Mouse (Mus musculus) hindbrain, embryonic 10.5 days (tissue): ENCODE results near the gene Pam. TPM values are rescaled to one million over a fixed set of nuclear protein-coding genes. Genes with fewer than 3 reads are reported as not detected.
A peak's percentile ranks its signal among the peaks of the same experiment; 100 is the strongest.

Source experiments
- DNase-seq: peaks from one replicate; pipeline ENCODE4 v3.0.0-alpha.2; 2017; ENCODE audit warnings: low spot score
- H3K27ac ChIP-seq: fragments of 300-500 bp; sonication (generic); 2 replicates; pipeline ENCODE4 v1.5.1; 2016; ENCODE audit warnings: mild to moderate bottlenecking, moderate library complexity
- H3K27me3 ChIP-seq: fragments of 300-500 bp; sonication (generic); 2 replicates; pipeline ENCODE4 v1.6.1; 2016; ENCODE audit warnings: mild to moderate bottlenecking; ENCODE audit not compliant: poor library complexity, insufficient read depth, severe bottlenecking
- H3K36me3 ChIP-seq: fragments of 300-500 bp; sonication (generic); 2 replicates; pipeline ENCODE4 v1.6.1; 2016; ENCODE audit warnings: mild to moderate bottlenecking, moderate library complexity
- H3K4me1 ChIP-seq: fragments of 300-500 bp; sonication (generic); replicated peaks from 2 replicates; pipeline ENCODE4 v1.6.1; 2016; ENCODE audit warnings: mild to moderate bottlenecking
- H3K4me3 ChIP-seq: fragments of 300-500 bp; sonication (generic); 2 replicates; pipeline ENCODE4 v1.5.1; 2016; ENCODE audit warnings: mild to moderate bottlenecking, moderate library complexity
- H3K9me3 ChIP-seq: fragments of 300-500 bp; sonication (generic); 2 replicates; pipeline ENCODE4 v1.6.1; 2016; ENCODE audit warnings: mild to moderate bottlenecking, moderate library complexity
- WGBS: fragments of 180-500 bp; shearing (Covaris S2); methylation state at CpG from one replicate; pipeline ENCODE4 v1.1.7; 2016; 5-methylcytosine and 5-hydroxymethylcytosine counted together
- polyA plus RNA-seq: library from polyadenylated mRNA; unstranded; fragments of >200 nt; fragmentation: Nextera tagmentation; extraction: Ambion mirVana; gene quantifications from 2 replicates; pipeline ENCODE4 v1.2.1, GENCODE M21; 2016

Pam gene
- polyA plus RNA-seq, 1 experiment from 2014 or later = 16.5 TPM

DNA sequence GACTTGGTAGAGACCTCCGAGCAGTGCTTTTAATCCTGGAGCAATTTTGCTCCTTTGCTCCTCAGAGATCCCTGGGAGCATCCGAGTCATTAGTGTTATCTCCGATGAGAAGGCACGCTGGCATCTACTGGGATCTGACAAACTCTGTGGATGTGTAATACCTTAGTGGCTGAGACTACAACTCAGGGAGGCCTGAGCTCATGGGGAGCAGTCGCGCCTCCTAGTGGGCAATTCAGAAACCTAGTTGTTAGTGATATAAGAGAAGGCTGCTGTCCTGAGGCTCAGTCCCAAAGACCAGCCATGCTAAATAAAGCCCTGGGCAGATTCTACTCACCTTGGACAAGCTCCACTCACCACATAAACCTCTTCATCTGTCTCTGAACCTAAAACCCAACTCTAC, 23.4 kb downstream of the Pam start:
- DNase-seq = peak; percentile 30
- H3K9me3 ChIP-seq = no peaks in the 10 kb centered on the region
- WGBS = 58% methylated on average over 6 of the region's 6 CpGs

DNA sequence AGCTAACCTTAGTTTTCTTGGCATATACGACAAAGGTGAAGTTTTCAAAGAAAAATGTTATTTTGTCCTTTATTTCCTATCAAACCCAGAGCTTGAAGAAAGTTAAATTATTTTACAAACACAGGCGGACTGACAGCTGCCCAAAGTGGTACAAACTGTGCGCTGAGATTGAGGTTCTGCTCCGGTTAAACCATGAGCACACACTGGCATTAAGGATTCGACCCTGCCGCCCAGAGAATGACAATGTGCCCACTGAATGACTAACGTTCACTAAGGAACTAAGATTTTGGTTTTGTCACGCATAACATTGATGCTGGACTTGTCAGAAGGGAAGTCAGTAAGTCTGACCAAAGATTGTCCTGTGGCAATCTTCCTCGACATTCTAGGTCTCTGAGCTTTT, 24.0 kb downstream of the Pam start:
- WGBS = 90% methylated on average over 9 of the region's 9 CpGs
- Histone ChIP-seq H3K27ac (no peak overlapping the region), H3K27me3 (no peaks in the 10 kb centered on the region), H3K4me1 (peaks cover 11% of the 10 kb centered on the region), H3K9me3 (no peaks in the 10 kb centered on the region), H3K4me3 (no peak overlapping the region), H3K36me3 (no peaks in the 10 kb centered on the region)
- no peak for DNase-seq

More for the DNA sequence above, 23.4 kb downstream of the Pam start:
- Histone ChIP-seq H3K4me3 (no peak overlapping the region), H3K4me1 (peaks cover 11% of the 10 kb centered on the region), H3K36me3 (no peaks in the 10 kb centered on the region), H3K27me3 (no peaks in the 10 kb centered on the region), H3K27ac (no peak overlapping the region)

DNA sequence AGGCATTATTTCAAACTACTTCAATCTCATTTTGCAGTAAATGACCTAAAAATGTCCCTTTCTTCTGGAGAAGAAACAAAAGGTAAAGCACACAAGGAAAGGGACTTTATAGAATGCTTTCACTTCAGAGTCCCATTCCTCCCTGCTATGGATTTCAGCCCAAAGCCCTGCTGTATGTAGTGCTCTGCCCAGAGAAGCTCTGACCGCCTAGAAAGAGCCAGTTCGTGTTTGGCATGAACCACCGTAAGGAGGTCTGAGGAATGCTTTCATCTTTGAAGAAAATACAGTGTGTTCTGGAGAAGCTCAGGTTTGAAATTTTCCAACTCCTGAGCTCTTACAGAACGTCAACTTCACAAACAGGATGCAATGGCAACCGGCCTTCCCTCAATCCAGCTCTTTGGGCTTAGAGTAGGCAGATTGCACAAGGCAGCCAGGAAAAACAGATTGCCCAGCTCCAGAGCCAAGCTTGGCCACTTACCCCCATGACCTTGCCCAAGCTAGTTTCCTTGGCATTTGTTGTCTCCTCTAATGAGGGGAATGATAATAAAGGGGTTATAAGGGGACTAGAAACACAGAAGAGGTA, 24.6 kb downstream of the Pam start:
- DNase-seq = no peak
- Histone ChIP-seq H3K9me3 (no peaks in the 10 kb centered on the region), H3K36me3 (no peaks in the 10 kb centered on the region), H3K27me3 (no peaks in the 10 kb centered on the region), H3K4me1 (peaks cover 11% of the 10 kb centered on the region), H3K27ac (no peak overlapping the region), H3K4me3 (no peak overlapping the region)
- 83% methylated on average over 5 of the region's 5 CpGs for WGBS

DNA sequence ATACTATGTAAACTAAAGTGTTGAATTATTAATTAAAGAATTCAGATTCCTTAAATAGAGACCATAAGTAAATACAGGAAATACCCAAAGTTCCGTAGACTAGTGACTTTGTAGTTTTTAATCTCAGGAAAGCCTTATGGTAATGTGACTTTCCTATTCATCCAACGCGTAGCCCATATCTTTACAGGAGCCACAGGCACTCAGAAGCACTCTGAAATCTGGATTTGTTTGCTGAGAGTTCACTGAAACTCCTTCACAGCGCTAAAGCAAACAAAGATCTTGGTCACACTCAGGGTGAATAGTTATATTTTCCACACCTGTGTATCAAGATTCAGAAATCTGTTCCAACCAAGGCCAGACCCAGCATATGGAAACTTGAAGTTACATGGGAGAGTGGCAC, 27.3 kb downstream of the Pam start:
- Histone ChIP-seq H3K27me3 (no peaks in the 10 kb centered on the region), H3K9me3 (no peaks in the 10 kb centered on the region), H3K36me3 (no peaks in the 10 kb centered on the region), H3K4me3 (no peak overlapping the region), H3K4me1 (peaks cover 4% of the 10 kb centered on the region), H3K27ac (no peak overlapping the region)
- no peak for DNase-seq
- 96% methylated on average over 4 of the region's 4 CpGs for WGBS

DNA sequence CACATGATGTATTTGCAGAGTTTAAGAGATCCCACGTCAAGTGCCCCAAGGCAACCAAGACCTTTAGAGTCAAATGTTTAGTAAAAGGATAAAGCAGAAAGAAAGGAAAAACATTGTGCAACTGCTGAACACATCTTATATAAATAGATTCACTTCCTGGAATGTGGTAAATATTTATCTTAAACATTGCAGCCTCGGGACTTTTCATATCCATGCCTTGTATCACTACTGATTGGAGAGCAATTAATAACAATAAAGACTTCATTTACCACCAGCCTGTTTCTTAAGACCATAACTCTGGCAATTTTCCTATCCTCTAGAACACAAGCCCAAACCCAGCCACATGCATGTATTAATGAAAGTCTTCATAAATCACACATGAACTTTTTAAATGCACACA, 33.4 kb downstream of the Pam start:
- H3K9me3 ChIP-seq = no peaks in the 10 kb centered on the region
- peaks cover 19% of the 10 kb centered on the region; the same call in 1 of the 2 replicates for H3K4me1 ChIP-seq
- no peaks in the 10 kb centered on the region for H3K36me3 ChIP-seq
- no peak for DNase-seq
- no peaks in the 10 kb centered on the region for H3K27me3 ChIP-seq
- H3K27ac ChIP-seq = no peak overlapping the region
- H3K4me3 ChIP-seq = no peak overlapping the region
- WGBS = 68% methylated on average over 2 of the region's 2 CpGs

DNA sequence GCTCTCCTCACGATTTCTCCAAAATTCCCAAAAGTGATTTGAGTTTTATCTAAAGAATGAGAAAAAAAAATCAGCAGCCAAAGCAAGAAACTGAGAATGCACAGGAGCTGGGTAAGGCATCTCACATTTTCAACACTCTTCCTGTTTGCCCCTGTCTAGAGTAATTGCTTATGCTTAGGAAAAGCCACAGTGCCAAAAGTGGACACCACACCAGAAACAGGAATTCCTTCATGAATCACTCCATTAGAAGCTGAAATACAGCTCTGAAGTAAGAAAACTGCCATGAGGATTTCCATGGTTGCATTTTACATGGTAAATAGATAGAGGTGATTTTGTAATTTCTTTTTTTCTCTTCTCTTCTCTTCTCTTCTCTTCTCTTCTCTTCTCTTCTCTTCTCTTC, 36.0 kb downstream of the Pam start:
- no peaks in the 10 kb centered on the region for H3K27me3 ChIP-seq
- 85% methylated on average over 1 of the region's 1 CpGs for WGBS
- H3K27ac ChIP-seq = no peak overlapping the region
- no peak overlapping the region for H3K4me3 ChIP-seq
- DNase-seq = no peak
- peaks cover 33% of the 10 kb centered on the region for H3K4me1 ChIP-seq
- H3K9me3 ChIP-seq = no peaks in the 10 kb centered on the region
- no peaks in the 10 kb centered on the region for H3K36me3 ChIP-seq

DNA sequence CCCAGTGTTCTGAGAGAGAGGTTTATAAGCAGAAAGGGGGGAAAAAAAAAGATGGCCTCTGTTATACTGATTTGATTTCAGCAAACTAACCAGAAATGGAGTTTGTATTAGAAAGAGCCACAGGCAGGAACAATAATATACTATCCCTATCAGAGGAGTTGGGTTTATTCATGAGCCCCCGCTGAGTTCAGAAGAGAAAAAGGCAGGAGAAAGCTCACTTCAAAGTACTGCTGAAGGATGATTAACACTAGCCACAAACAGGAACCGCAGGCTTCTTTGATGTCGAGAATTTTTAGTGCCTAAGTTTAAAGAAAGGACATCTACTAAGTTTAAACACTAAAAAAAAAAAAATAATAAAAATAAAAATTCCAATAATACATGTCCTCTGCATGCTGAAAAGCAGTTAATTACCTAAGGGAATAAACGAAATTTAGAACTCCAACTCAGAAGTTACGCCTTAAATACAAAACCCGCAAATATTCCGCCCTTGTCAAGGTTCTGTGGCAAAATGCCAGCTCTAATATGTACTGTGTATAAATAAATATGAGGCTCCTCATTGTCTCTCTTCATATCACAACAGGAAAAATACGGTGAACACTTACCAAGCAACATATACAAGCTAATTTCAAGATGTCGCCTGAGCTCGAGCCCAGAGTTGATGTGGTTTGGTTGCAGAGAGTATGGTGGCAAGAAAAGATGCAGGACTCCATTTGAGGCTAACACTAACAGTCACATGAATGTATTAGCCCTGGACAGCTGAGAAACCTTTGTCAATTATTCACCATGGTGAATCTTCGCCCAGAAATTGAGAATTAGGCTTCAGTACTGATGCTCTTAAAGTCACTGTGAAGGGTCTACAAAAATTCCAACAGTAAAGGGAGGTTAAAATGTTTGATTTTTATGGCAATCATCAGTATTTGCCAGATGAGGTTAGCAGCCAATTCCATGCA, 38.2 kb downstream of the Pam start:
- 68% methylated on average over 11 of the region's 11 CpGs for WGBS

DNA sequence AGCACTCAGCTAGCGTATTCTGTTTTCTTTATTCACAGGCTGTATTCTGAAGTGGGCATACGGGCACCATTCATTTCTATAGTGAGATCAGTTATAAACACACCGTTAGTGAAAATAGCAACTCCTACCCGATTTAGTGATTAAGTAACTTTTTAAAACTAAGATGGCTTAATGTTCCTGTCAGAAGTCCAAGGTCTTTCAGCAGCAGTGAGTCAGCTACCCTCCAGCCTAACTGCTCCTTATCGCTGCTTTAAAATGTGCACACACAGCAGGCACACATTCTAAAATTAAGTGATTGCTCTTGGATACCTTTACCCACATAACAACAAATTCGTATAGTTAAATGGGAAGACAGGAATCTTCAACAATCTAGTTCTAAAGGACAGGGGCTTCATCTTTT, 39.2 kb downstream of the Pam start:
- Histone ChIP-seq H3K36me3 (no peaks in the 10 kb centered on the region), H3K9me3 (no peaks in the 10 kb centered on the region), H3K4me3 (no peak overlapping the region), H3K27ac (no peak overlapping the region), H3K4me1 (peaks cover 43% of the 10 kb centered on the region), H3K27me3 (no peaks in the 10 kb centered on the region)
- DNase-seq = no peak
- 89% methylated on average over 6 of the region's 6 CpGs for WGBS

More for the DNA sequence above, 38.2 kb downstream of the Pam start:
- Histone ChIP-seq H3K27ac (no peak overlapping the region), H3K9me3 (no peaks in the 10 kb centered on the region), H3K4me1 (peaks cover 43% of the 10 kb centered on the region), H3K36me3 (no peaks in the 10 kb centered on the region), H3K4me3 (no peak overlapping the region), H3K27me3 (no peaks in the 10 kb centered on the region)
- DNase-seq = no peak

DNA sequence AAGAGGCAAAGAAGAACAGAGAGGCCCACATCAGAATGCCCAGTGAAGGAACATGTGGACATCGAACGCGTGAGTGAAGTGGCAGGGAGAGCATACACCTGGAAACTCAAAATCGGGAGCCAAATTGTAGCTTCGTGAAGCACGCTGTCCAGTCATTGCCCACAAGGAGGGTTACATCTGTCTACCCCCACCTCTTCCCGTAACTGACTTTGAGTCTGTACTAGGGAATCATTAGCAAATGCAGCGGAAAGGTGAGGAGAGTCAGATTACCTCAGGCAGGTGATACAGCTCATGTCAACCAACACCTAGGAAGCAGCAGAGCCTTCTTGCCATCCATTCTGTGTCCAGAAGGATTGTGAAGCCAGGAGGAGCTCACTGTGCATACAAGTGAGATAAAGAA, 39.9 kb downstream of the Pam start:
- no peak overlapping the region for H3K27ac ChIP-seq
- 93% methylated on average over 8 of the region's 8 CpGs for WGBS

DNA sequence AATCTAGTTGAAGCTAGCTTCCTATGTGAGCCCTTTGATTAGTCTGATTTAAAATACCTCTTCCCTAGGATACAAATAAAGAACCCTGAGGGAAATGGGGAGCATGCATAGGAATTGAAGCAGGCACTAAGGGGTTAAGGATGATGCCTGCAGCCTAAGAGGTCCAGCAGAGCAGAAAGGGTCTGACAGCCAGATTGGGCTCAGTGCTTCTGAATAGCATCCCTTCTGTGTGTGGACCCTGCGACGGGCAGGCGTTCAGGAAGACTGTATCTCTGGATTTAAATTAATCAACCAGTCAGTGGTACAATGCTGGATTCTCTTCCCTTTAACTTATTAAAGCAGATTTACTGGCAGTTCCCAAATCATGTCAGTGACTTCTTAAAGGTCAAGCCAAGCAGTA, 41.5 kb downstream of the Pam start:
- H3K36me3 ChIP-seq = no peaks in the 10 kb centered on the region
- no peak overlapping the region for H3K4me3 ChIP-seq
- H3K4me1 ChIP-seq = peaks cover 54% of the 10 kb centered on the region
- no peaks in the 10 kb centered on the region for H3K27me3 ChIP-seq
- H3K9me3 ChIP-seq = no peaks in the 10 kb centered on the region
- peak overlapping the region; percentile 35; the same call in 1 of the 2 replicates for H3K27ac ChIP-seq
- 23% methylated on average over 3 of the region's 3 CpGs for WGBS
- DNase-seq = peak; percentile 34

More for the DNA sequence above, 39.9 kb downstream of the Pam start:
- Histone ChIP-seq H3K4me3 (no peak overlapping the region), H3K36me3 (no peaks in the 10 kb centered on the region), H3K9me3 (no peaks in the 10 kb centered on the region), H3K4me1 (peaks cover 47% of the 10 kb centered on the region), H3K27me3 (no peaks in the 10 kb centered on the region)
- no peak for DNase-seq

DNA sequence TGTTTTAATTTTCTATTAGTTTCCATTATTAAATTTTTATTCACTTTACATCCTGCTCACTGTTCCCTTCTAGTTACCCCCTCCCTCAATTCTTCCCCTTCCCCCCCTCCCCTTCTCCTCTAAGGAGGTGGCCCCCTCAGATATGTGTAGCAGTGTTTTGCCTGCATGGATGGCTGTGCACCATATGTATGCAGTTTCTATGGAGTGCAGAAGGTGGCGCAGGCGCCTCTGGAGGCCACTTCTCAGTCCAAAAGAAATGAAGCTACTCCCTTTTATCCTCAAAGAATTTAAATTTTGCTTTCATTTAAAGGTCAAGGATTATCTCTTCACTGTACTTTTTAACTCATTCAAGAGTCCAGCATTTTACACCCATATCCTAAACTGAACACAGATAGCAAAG, 42.0 kb downstream of the Pam start:
- no peak overlapping the region for H3K27ac ChIP-seq
- H3K4me1 ChIP-seq = peaks cover 55% of the 10 kb centered on the region
- H3K27me3 ChIP-seq = no peaks in the 10 kb centered on the region
- H3K9me3 ChIP-seq = no peaks in the 10 kb centered on the region
- no peaks in the 10 kb centered on the region for H3K36me3 ChIP-seq
- WGBS = 57% methylated on average over 2 of the region's 2 CpGs
- DNase-seq = no peak
- H3K4me3 ChIP-seq = no peak overlapping the region

DNA sequence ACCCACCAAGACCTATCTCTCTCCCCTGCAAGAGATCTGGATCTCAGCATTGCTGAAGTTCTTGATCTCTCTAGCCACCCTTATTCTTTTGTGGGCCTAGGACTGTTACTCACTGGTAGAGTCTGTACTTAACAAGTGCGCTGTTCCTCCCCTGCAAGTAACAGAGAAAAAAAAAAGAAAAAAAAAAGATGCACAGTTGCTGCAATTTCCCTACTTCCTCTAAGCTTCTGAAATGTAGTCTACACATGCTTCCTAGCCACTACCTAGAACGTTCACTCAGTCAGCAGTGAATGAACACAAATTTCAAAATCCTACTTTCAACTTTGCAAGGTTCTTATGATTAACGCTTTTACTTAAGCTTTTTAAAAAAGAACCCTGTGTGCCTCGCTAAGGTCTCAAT, 42.7 kb downstream of the Pam start:
- H3K36me3 ChIP-seq = no peaks in the 10 kb centered on the region
- H3K4me1 ChIP-seq = peaks cover 56% of the 10 kb centered on the region
- no peak for DNase-seq
- no peak overlapping the region for H3K27ac ChIP-seq
- no peak overlapping the region for H3K4me3 ChIP-seq
- WGBS = 91% methylated on average over 4 of the region's 4 CpGs
- no peaks in the 10 kb centered on the region for H3K9me3 ChIP-seq
- H3K27me3 ChIP-seq = no peaks in the 10 kb centered on the region

DNA sequence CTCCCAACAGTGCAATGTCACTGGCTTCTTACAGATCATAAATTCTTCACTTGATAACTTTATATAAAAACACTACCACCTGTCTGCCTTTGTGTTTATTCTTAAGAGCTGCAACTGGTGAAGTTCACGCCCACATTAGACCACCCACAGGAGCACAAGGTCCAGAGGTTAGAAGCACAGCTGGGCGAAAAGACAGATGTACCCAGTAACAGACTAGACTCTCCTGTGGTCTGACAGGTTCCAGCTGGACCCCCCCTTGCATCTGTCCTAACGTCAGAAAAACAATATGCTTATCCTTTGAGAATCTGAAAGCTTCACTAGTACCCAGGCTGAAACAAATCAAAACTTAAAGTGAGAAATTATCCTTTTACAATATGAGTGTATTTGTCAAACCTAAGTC, 44.4 kb downstream of the Pam start:
- no peak for DNase-seq
- H3K4me1 ChIP-seq = peaks cover 58% of the 10 kb centered on the region

More for the DNA sequence above, 44.4 kb downstream of the Pam start:
- Histone ChIP-seq H3K36me3 (no peaks in the 10 kb centered on the region), H3K9me3 (no peaks in the 10 kb centered on the region), H3K4me3 (no peak overlapping the region), H3K27me3 (no peaks in the 10 kb centered on the region), H3K27ac (no peak overlapping the region)
- 40% methylated on average over 3 of the region's 3 CpGs for WGBS
